Mouse (Mus musculus): ENCODE measurements at regions not wholly inside any gene's neighbourhood (a gene's known extent, or its start where the extent isn't known, plus 50 kb on each side); places are given as distances from the start of the nearest gene placed in this dataset.

- Histone ChIP-seq H3K36me3 (ENCODE audit: control insufficient read depth, insufficient read depth) (no peaks in the 10 kb centered on the region), H3K4me3 (no peak overlapping the region), H3ac (ENCODE audit: control insufficient read depth, insufficient read length) (no peak overlapping the region), H3K27me3 (ENCODE audit: control insufficient read depth, insufficient read depth, insufficient read length) (no peaks in the 10 kb centered on the region), H3K4me2 (ENCODE audit: low read depth) (no peak overlapping the region), H3K79me2 (ENCODE audit: control insufficient read depth, insufficient read depth) (no peaks in the 10 kb centered on the region)
- TF ChIP-seq TCF3 (IDR thresholded peaks at IDR 0.05; ENCODE audit: insufficient read length, low read depth) (no peak), CEBPB (IDR thresholded peaks at IDR 0.05; ENCODE audit: insufficient read depth, poor library complexity, severe bottlenecking) (peak; percentile 62; the same call in 1 of the 2 replicates), E2F4 (IDR thresholded peaks at IDR 0.05; ENCODE audit: insufficient read depth) (no peak)
Measured at GRCm38 (mm10) chr3:136583937-136584336, 86.0 kb upstream of the Ppp3ca start.

DNA sequence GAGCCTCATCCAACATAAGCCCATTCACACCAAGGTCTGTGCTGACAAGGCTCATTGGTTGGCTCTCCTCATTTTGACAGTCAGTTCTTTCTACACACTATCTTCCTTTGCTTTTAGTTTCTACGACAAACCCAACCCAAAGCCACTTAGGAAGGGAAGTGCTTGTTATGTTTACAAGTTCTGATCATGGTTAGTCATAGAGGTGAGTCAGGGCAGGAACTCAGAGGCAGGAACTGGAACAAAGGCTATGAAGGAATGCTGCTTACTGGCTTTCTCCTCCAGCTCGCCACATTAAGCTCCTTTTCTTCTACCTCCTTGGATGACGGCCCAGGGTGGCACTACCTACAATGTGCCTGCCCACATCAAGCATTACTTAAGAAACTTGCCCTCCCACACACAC lies 91.9 kb upstream of the Ppp3ca start:
- H3K36me3 ChIP-seq (ENCODE audit: control insufficient read depth, insufficient read depth) = no peaks in the 10 kb centered on the region
- H3K27me3 ChIP-seq (ENCODE audit: control insufficient read depth, insufficient read depth, insufficient read length) = no peaks in the 10 kb centered on the region
- H3ac ChIP-seq (ENCODE audit: control insufficient read depth, insufficient read length) = no peak overlapping the region
- TF ChIP-seq MAX (IDR thresholded peaks at IDR 0.05; ENCODE audit: low read depth) = no peak
- no peaks in the 10 kb centered on the region for H3K79me2 ChIP-seq (ENCODE audit: control insufficient read depth, insufficient read depth)
- H3K4me3 ChIP-seq = no peak overlapping the region
- no peak overlapping the region for H3K4me2 ChIP-seq (ENCODE audit: low read depth)

DNA sequence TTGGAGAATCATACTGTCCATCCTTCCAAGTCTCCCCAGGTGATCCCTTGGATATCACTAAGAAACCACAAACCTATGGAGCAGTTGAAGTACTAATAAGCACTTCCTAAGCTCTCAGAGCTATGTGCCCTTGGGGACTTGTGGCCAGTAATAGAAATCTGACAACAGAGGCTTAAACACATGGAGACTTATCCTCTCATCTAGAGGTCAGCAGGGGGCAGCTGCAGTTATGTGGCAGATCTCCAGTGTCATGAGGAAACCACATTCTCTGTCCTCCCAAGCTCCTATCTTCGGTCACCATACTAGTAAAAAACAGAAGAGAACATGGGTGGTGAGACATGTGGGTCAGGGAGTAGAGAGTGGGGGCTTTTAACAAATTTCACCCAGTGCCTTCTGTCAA lies 99.4 kb upstream of the Ppp3ca start:
- no peaks in the 10 kb centered on the region for H3K36me3 ChIP-seq (ENCODE audit: control insufficient read depth, insufficient read depth)
- no peak overlapping the region for H3K4me3 ChIP-seq
- peak; percentile 5 for TF ChIP-seq TCF12 (IDR thresholded peaks at IDR 0.05; ENCODE audit: insufficient read depth, poor library complexity, severe bottlenecking)
- no peak for TF ChIP-seq TCF3 (IDR thresholded peaks at IDR 0.05; ENCODE audit: insufficient read length, low read depth)
- TF ChIP-seq MYOD1 (IDR thresholded peaks at IDR 0.05; ENCODE audit: control insufficient read depth in 1 of 3, insufficient read length in 2 of 3, low read depth in 2 of 3) = peak in 1 of 3 experiments; percentile 11
- TF ChIP-seq MAX (IDR thresholded peaks at IDR 0.05; ENCODE audit: low read depth) = no peak
- TF ChIP-seq POLR2A (IDR thresholded peaks at IDR 0.05; ENCODE audit: insufficient read length, low read depth) = no peak
- TF ChIP-seq MYOG (IDR thresholded peaks at IDR 0.05; ENCODE audit: control insufficient read depth in 1 of 3, insufficient read depth in 1 of 3, insufficient read length in 2 of 3, low read depth in 2 of 3) = peak in 1 of 3 experiments; percentile 54
- TF ChIP-seq SRF (IDR thresholded peaks at IDR 0.05; ENCODE audit: control insufficient read depth, insufficient read length, low read depth) = no peak
- no peak overlapping the region for H3ac ChIP-seq (ENCODE audit: control insufficient read depth, insufficient read length)
- H3K4me2 ChIP-seq (ENCODE audit: low read depth) = no peak overlapping the region
- H3K79me2 ChIP-seq (ENCODE audit: control insufficient read depth, insufficient read depth) = no peaks in the 10 kb centered on the region
- H3K27me3 ChIP-seq (ENCODE audit: control insufficient read depth, insufficient read depth, insufficient read length) = no peaks in the 10 kb centered on the region

- Histone ChIP-seq H3K36me3 (ENCODE audit: control insufficient read depth, insufficient read depth) (no peaks in the 10 kb centered on the region), H3K27me3 (ENCODE audit: control insufficient read depth, insufficient read depth, insufficient read length) (no peaks in the 10 kb centered on the region), H3K79me2 (ENCODE audit: control insufficient read depth, insufficient read depth) (no peaks in the 10 kb centered on the region), H3K4me3 (no peak overlapping the region), H3K4me2 (ENCODE audit: low read depth) (no peak overlapping the region), H3ac (ENCODE audit: control insufficient read depth, insufficient read length) (no peak overlapping the region)
- TF ChIP-seq TCF3 (IDR thresholded peaks at IDR 0.05; ENCODE audit: insufficient read length, low read depth) (no peak), MAX (IDR thresholded peaks at IDR 0.05; ENCODE audit: low read depth) (no peak), POLR2A (IDR thresholded peaks at IDR 0.05; ENCODE audit: insufficient read length, low read depth) (no peak), TCF12 (IDR thresholded peaks at IDR 0.05; ENCODE audit: insufficient read depth, poor library complexity, severe bottlenecking) (no peak), CEBPB (IDR thresholded peaks at IDR 0.05; ENCODE audit: insufficient read depth, poor library complexity, severe bottlenecking) (no peak), MYOG (IDR thresholded peaks at IDR 0.05; ENCODE audit: control insufficient read depth in 1 of 3, insufficient read depth in 1 of 3, insufficient read length in 2 of 3, low read depth in 2 of 3) (no peak), E2F4 (IDR thresholded peaks at IDR 0.05; ENCODE audit: insufficient read depth) (no peak), REST (IDR thresholded peaks at IDR 0.05; ENCODE audit: insufficient read depth, insufficient read length) (no peak), MYOD1 (IDR thresholded peaks at IDR 0.05; ENCODE audit: control insufficient read depth in 1 of 3, insufficient read length in 2 of 3, low read depth in 2 of 3) (no peak), USF1 (IDR thresholded peaks at IDR 0.05; ENCODE audit: low read depth) (no peak), SRF (IDR thresholded peaks at IDR 0.05; ENCODE audit: control insufficient read depth, insufficient read length, low read depth) (no peak), POLR2AphosphoS2 (IDR thresholded peaks at IDR 0.05; ENCODE audit: insufficient read length, low read depth) (no peak)
Measured at GRCm38 (mm10) chr3:136556488-136556887, 113.4 kb upstream of the Ppp3ca start.

DNA sequence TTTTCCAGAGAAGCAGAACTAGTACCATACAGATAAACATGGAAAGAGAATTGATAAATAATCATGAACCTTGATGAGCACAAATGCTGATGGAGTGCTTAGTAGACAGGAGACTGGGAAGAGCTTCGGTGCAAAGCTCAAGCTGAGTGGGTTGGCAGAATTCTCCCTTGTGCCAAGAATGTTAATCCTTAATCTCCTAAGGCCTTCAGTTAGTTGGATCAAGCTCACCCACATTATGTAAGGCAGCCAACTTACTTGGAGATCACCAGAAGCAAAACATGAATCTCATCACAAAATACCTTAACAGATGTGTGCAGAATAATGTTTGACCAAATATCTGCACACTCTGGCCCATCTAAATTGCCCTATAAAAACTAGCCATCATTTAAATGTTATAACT lies 120.5 kb upstream of the Ppp3ca start:
- Histone ChIP-seq H3K4me3 (no peak overlapping the region), H3K36me3 (ENCODE audit: control insufficient read depth, insufficient read depth) (no peaks in the 10 kb centered on the region), H3K79me2 (ENCODE audit: control insufficient read depth, insufficient read depth) (no peaks in the 10 kb centered on the region), H3ac (ENCODE audit: control insufficient read depth, insufficient read length) (no peak overlapping the region), H3K27me3 (ENCODE audit: control insufficient read depth, insufficient read depth, insufficient read length) (no peaks in the 10 kb centered on the region), H3K4me2 (ENCODE audit: low read depth) (no peak overlapping the region)
- TF ChIP-seq MAX (IDR thresholded peaks at IDR 0.05; ENCODE audit: low read depth) = no peak
- TF ChIP-seq REST (IDR thresholded peaks at IDR 0.05; ENCODE audit: insufficient read depth, insufficient read length) = no peak
- TF ChIP-seq MYOD1 (IDR thresholded peaks at IDR 0.05; ENCODE audit: control insufficient read depth in 1 of 3, insufficient read length in 2 of 3, low read depth in 2 of 3) = no peak
- no peak for TF ChIP-seq TCF12 (IDR thresholded peaks at IDR 0.05; ENCODE audit: insufficient read depth, poor library complexity, severe bottlenecking)
- TF ChIP-seq SRF (IDR thresholded peaks at IDR 0.05; ENCODE audit: control insufficient read depth, insufficient read length, low read depth) = no peak
- no peak for TF ChIP-seq TCF3 (IDR thresholded peaks at IDR 0.05; ENCODE audit: insufficient read length, low read depth)
- TF ChIP-seq MYOG (IDR thresholded peaks at IDR 0.05; ENCODE audit: control insufficient read depth in 1 of 3, insufficient read depth in 1 of 3, insufficient read length in 2 of 3, low read depth in 2 of 3) = no peak
- no peak for TF ChIP-seq E2F4 (IDR thresholded peaks at IDR 0.05; ENCODE audit: insufficient read depth)
- no peak for TF ChIP-seq CEBPB (IDR thresholded peaks at IDR 0.05; ENCODE audit: insufficient read depth, poor library complexity, severe bottlenecking)
- no peak for TF ChIP-seq USF1 (IDR thresholded peaks at IDR 0.05; ENCODE audit: low read depth)
- TF ChIP-seq POLR2AphosphoS2 (IDR thresholded peaks at IDR 0.05; ENCODE audit: insufficient read length, low read depth) = no peak
- no peak for TF ChIP-seq POLR2A (IDR thresholded peaks at IDR 0.05; ENCODE audit: insufficient read length, low read depth)
